Mouse (Mus musculus): ENCODE data around the gene Olfr139.

- TF ChIP-seq EP300 (IDR thresholded peaks at IDR 0.05; ENCODE audit: low read depth) (no peak), CTCF (IDR thresholded peaks at IDR 0.05; ENCODE audit: low read depth) (no peak)
Measured at GRCm38 (mm10) chr11:74105066-74105465, 48.7 kb upstream of the Olfr139 start.

All from liver, embryonic 14.5 days (tissue).